Mouse (Mus musculus): Measurements from ENCODE around the gene Galnt3.

Gene Galnt3

GRCm38 (mm10) chr2:66124591-66125271 is at the start of gene Galnt3:
Gene Galnt3 (minus strand): TSS chr2:66124994.
- ATAC-seq (ENCODE audit: insufficient number of reproducible peaks, low FRiP score, low TSS enrichment): peak; percentile 53; the same call in 1 of the 2 replicates

- ATAC-seq (ENCODE audit: insufficient number of reproducible peaks, low FRiP score, low TSS enrichment): no peak
These were observed 48.3 kb upstream of the Galnt3 start for GRCm38 (mm10) chr2:66173134-66173533.

- no peak for ATAC-seq (ENCODE audit: insufficient number of reproducible peaks, low FRiP score, low TSS enrichment)
These were observed 46.8 kb upstream of the Galnt3 start for GRCm38 (mm10) chr2:66171643-66172042.

- no peak for ATAC-seq (ENCODE audit: insufficient number of reproducible peaks, low FRiP score, low TSS enrichment)
These were observed 45.9 kb upstream of the Galnt3 start for GRCm38 (mm10) chr2:66170721-66171120.

GRCm38 (mm10) chr2:66165025-66165424 is 40.2 kb upstream of the Galnt3 start:
- ATAC-seq (ENCODE audit: insufficient number of reproducible peaks, low FRiP score, low TSS enrichment): no peak

GRCm38 (mm10) chr2:66158140-66158915 is 33.5 kb upstream of the Galnt3 start:
- ATAC-seq (ENCODE audit: insufficient number of reproducible peaks, low FRiP score, low TSS enrichment): peak; percentile 92

- no peak for ATAC-seq (ENCODE audit: insufficient number of reproducible peaks, low FRiP score, low TSS enrichment)
These were observed 26.6 kb upstream of the Galnt3 start for GRCm38 (mm10) chr2:66151436-66151835.

- ATAC-seq (ENCODE audit: insufficient number of reproducible peaks, low FRiP score, low TSS enrichment): no peak
These were observed 25.7 kb upstream of the Galnt3 start for GRCm38 (mm10) chr2:66150531-66150930.

GRCm38 (mm10) chr2:66148654-66149230 is 23.9 kb upstream of the Galnt3 start:
- ATAC-seq (ENCODE audit: insufficient number of reproducible peaks, low FRiP score, low TSS enrichment): no peak

- no peak for ATAC-seq (ENCODE audit: insufficient number of reproducible peaks, low FRiP score, low TSS enrichment)
These were observed 21.7 kb upstream of the Galnt3 start for GRCm38 (mm10) chr2:66146473-66146872.

GRCm38 (mm10) chr2:66144770-66145169 is 20.0 kb upstream of the Galnt3 start:
- no peak for ATAC-seq (ENCODE audit: insufficient number of reproducible peaks, low FRiP score, low TSS enrichment)

GRCm38 (mm10) chr2:66143284-66143683 is 18.5 kb upstream of the Galnt3 start:
- ATAC-seq (ENCODE audit: insufficient number of reproducible peaks, low FRiP score, low TSS enrichment): no peak

- ATAC-seq (ENCODE audit: insufficient number of reproducible peaks, low FRiP score, low TSS enrichment): no peak
These were observed 17.9 kb upstream of the Galnt3 start for GRCm38 (mm10) chr2:66142711-66143110.

- no peak for ATAC-seq (ENCODE audit: insufficient number of reproducible peaks, low FRiP score, low TSS enrichment)
These were observed 17.5 kb upstream of the Galnt3 start for GRCm38 (mm10) chr2:66142268-66142667.

- ATAC-seq (ENCODE audit: insufficient number of reproducible peaks, low FRiP score, low TSS enrichment): no peak
These were observed 15.5 kb upstream of the Galnt3 start for GRCm38 (mm10) chr2:66140246-66140645.

- no peak for ATAC-seq (ENCODE audit: insufficient number of reproducible peaks, low FRiP score, low TSS enrichment)
These were observed 7.2 kb upstream of the Galnt3 start for GRCm38 (mm10) chr2:66131862-66132544.

- ATAC-seq (ENCODE audit: insufficient number of reproducible peaks, low FRiP score, low TSS enrichment): no peak
These were observed 4.1 kb upstream of the Galnt3 start for GRCm38 (mm10) chr2:66128941-66129340.

- no peak for ATAC-seq (ENCODE audit: insufficient number of reproducible peaks, low FRiP score, low TSS enrichment)
These were observed 2.7 kb upstream of the Galnt3 start for GRCm38 (mm10) chr2:66127541-66127940.

- ATAC-seq (ENCODE audit: insufficient number of reproducible peaks, low FRiP score, low TSS enrichment): no peak
These were observed 2.1 kb upstream of the Galnt3 start for GRCm38 (mm10) chr2:66126936-66127335.

- ATAC-seq (ENCODE audit: insufficient number of reproducible peaks, low FRiP score, low TSS enrichment): peak; percentile 61
These were observed 821 bp downstream of the Galnt3 start for GRCm38 (mm10) chr2:66123756-66124589.

Measured in cerebellum, adult (tissue).